Mouse (Mus musculus): ENCODE data around the gene 2310022A10Rik.

DNA sequence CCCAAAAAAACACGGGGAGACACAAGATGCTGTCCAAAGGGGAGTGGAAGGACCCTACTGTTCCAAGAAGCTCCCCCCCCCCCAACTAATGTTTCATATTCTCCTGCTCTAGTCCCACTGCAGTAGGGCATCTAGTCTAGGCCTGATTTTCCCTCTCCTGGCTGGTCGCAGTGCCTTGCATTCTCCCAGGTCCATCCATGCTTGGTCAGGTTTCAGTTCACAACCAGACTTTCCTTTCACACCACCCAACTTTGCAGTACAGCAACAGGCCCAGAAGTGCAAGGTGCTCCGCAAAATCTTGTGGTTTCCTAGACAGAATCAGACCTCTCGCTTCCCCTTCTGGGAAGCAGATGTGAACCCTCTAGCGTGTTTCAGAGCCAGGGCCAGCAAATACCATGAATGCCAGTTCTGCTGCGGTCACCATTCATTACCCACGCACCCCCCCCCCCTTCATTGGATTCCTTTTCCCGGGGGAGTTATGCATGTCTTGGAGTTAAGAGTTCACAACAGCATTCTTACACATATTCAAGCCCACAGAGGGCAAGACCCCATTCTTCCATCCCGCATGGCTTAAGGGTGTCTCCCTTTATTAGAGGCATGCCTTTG is 46.2 kb upstream of the 2310022A10Rik start:
- TF ChIP-seq POLR2A (IDR thresholded peaks at IDR 0.05; ENCODE audit: low read depth, low read length): no peak
- no peak for TF ChIP-seq CTCF (IDR thresholded peaks at IDR 0.05; ENCODE audit: extremely low read depth, insufficient read length, insufficient replicate concordance, low read depth, low read length)

Measured in small intestine, adult 2 months (tissue).